Mouse (Mus musculus): Measurements from ENCODE around the gene E030030I06Rik. TPM values are rescaled to one million over a fixed set of nuclear protein-coding genes. Genes with fewer than 3 reads are reported as not detected.
"Not testable (repeated sequence)": the region's sequence is repeated elsewhere in the genome, so short reads cannot be mapped to it uniquely, and the experiment has no call there.

Gene E030030I06Rik
- polyA plus RNA-seq, 1 experiment from 2014 or later = 16.6 TPM

GRCm38 (mm10) chr10:22148441-22149072 lies 513 bp downstream of the E030030I06Rik start:
- peak; percentile 84 for DNase-seq (ENCODE audit: low spot score)
- ATAC-seq (ENCODE audit: low FRiP score) = peak; percentile 81
- peak overlapping the region; percentile 94 for H3K4me2 ChIP-seq (replicated peaks; ENCODE audit: low read depth, low read length)
- no peaks in the 10 kb centered on the region for H3K9me3 ChIP-seq (ENCODE audit: control insufficient read depth, low read length)
- peak overlapping the region; percentile 77 for H3K9ac ChIP-seq (ENCODE audit: low read depth, low read length)
- H3K4me3 ChIP-seq (ENCODE audit: low read depth, low read length) = peak overlapping the region; percentile 65
- 0 out of 2 replicates have a peak overlapping the region, but pooled peaks have one; percentile 36 for H3K27ac ChIP-seq (ENCODE audit: low read depth, low read length)
- peaks cover 16% of the 10 kb centered on the region for H3K27me3 ChIP-seq (ENCODE audit: control insufficient read depth, insufficient read depth, low read length)
- H3K36me3 ChIP-seq (ENCODE audit: control insufficient read depth, insufficient read depth, low read length) = no peaks in the 10 kb centered on the region
- WGBS = under 1% methylated on average over 45 of the region's 50 CpGs
- H3K4me1 ChIP-seq (replicated peaks; ENCODE audit: control insufficient read depth, insufficient read depth, low read length) = peaks cover 7% of the 10 kb centered on the region

GRCm38 (mm10) chr10:22142926-22143325 lies 6.1 kb downstream of the E030030I06Rik start:
- no peaks in the 10 kb centered on the region for H3K27me3 ChIP-seq (ENCODE audit: control insufficient read depth, insufficient read depth, low read length)
- H3K4me3 ChIP-seq (ENCODE audit: low read depth, low read length) = no peak overlapping the region
- DNase-seq (ENCODE audit: low spot score) (no peak), ATAC-seq (ENCODE audit: low FRiP score) (no peak)
- no peaks in the 10 kb centered on the region for H3K36me3 ChIP-seq (ENCODE audit: control insufficient read depth, insufficient read depth, low read length)
- H3K4me1 ChIP-seq (replicated peaks; ENCODE audit: control insufficient read depth, insufficient read depth, low read length) = no peaks in the 10 kb centered on the region
- no peak overlapping the region for H3K27ac ChIP-seq (ENCODE audit: low read depth, low read length)
- no peak overlapping the region for H3K4me2 ChIP-seq (replicated peaks; ENCODE audit: low read depth, low read length)
- no peaks in the 10 kb centered on the region for H3K9me3 ChIP-seq (ENCODE audit: control insufficient read depth, low read length)
- WGBS = 85% methylated on average over 5 of the region's 5 CpGs
- H3K9ac ChIP-seq (ENCODE audit: low read depth, low read length) = no peak overlapping the region

GRCm38 (mm10) chr10:22142194-22142593 lies 6.9 kb downstream of the E030030I06Rik start:
- not testable (repeated sequence) for H3K27me3 ChIP-seq (ENCODE audit: control insufficient read depth, insufficient read depth, low read length); H3K9ac ChIP-seq (ENCODE audit: low read depth, low read length); H3K36me3 ChIP-seq (ENCODE audit: control insufficient read depth, insufficient read depth, low read length); H3K4me3 ChIP-seq (ENCODE audit: low read depth, low read length); H3K4me1 ChIP-seq (replicated peaks; ENCODE audit: control insufficient read depth, insufficient read depth, low read length); ATAC-seq (ENCODE audit: low FRiP score); H3K4me2 ChIP-seq (replicated peaks; ENCODE audit: low read depth, low read length); H3K27ac ChIP-seq (ENCODE audit: low read depth, low read length); H3K9me3 ChIP-seq (ENCODE audit: control insufficient read depth, low read length)
- WGBS = 91% methylated on average over 1 of the region's 1 CpGs
- peak; percentile 75 for DNase-seq (ENCODE audit: low spot score)

GRCm38 (mm10) chr10:22140665-22141280 lies 8.3 kb downstream of the E030030I06Rik start:
- H3K36me3 ChIP-seq (ENCODE audit: control insufficient read depth, insufficient read depth, low read length) = no peaks in the 10 kb centered on the region
- H3K4me2 ChIP-seq (replicated peaks; ENCODE audit: low read depth, low read length) = peak overlapping the region; percentile 47
- no peak overlapping the region for H3K27ac ChIP-seq (ENCODE audit: low read depth, low read length)
- under 1% methylated on average over 19 of the region's 19 CpGs for WGBS
- ATAC-seq (ENCODE audit: low FRiP score) (peak; percentile 85), DNase-seq (ENCODE audit: low spot score) (peak; percentile 86)
- H3K4me1 ChIP-seq (replicated peaks; ENCODE audit: control insufficient read depth, insufficient read depth, low read length) = no peaks in the 10 kb centered on the region
- H3K27me3 ChIP-seq (ENCODE audit: control insufficient read depth, insufficient read depth, low read length) = no peaks in the 10 kb centered on the region
- H3K9ac ChIP-seq (ENCODE audit: low read depth, low read length) = peak overlapping the region; percentile 53
- no peaks in the 10 kb centered on the region for H3K9me3 ChIP-seq (ENCODE audit: control insufficient read depth, low read length)
- peak overlapping the region; percentile 33 for H3K4me3 ChIP-seq (ENCODE audit: low read depth, low read length)

- no peaks in the 10 kb centered on the region for H3K36me3 ChIP-seq (ENCODE audit: control insufficient read depth, insufficient read depth, low read length)
- no peak overlapping the region for H3K27ac ChIP-seq (ENCODE audit: low read depth, low read length)
- 89% methylated on average over 2 of the region's 2 CpGs for WGBS
- DNase-seq (ENCODE audit: low spot score) (no peak), ATAC-seq (ENCODE audit: low FRiP score) (no peak)
- H3K9me3 ChIP-seq (ENCODE audit: control insufficient read depth, low read length) = no peaks in the 10 kb centered on the region
- H3K27me3 ChIP-seq (ENCODE audit: control insufficient read depth, insufficient read depth, low read length) = no peaks in the 10 kb centered on the region
- no peak overlapping the region for H3K4me2 ChIP-seq (replicated peaks; ENCODE audit: low read depth, low read length)
- no peaks in the 10 kb centered on the region for H3K4me1 ChIP-seq (replicated peaks; ENCODE audit: control insufficient read depth, insufficient read depth, low read length)
- no peak overlapping the region for H3K4me3 ChIP-seq (ENCODE audit: low read depth, low read length)
- H3K9ac ChIP-seq (ENCODE audit: low read depth, low read length) = no peak overlapping the region
Observed at GRCm38 (mm10) chr10:22074531-22074930, 74.5 kb downstream of the E030030I06Rik start.

GRCm38 (mm10) chr10:22072739-22073138 lies 76.3 kb downstream of the E030030I06Rik start:
- H3K9ac ChIP-seq (ENCODE audit: low read depth, low read length) = no peak overlapping the region
- no peak overlapping the region for H3K4me2 ChIP-seq (replicated peaks; ENCODE audit: low read depth, low read length)
- no peak overlapping the region for H3K27ac ChIP-seq (ENCODE audit: low read depth, low read length)
- no peaks in the 10 kb centered on the region for H3K9me3 ChIP-seq (ENCODE audit: control insufficient read depth, low read length)
- no peaks in the 10 kb centered on the region for H3K4me1 ChIP-seq (replicated peaks; ENCODE audit: control insufficient read depth, insufficient read depth, low read length)
- ATAC-seq (ENCODE audit: low FRiP score) (no peak), DNase-seq (ENCODE audit: low spot score) (no peak)
- H3K27me3 ChIP-seq (ENCODE audit: control insufficient read depth, insufficient read depth, low read length) = no peaks in the 10 kb centered on the region
- no peaks in the 10 kb centered on the region for H3K36me3 ChIP-seq (ENCODE audit: control insufficient read depth, insufficient read depth, low read length)
- 60% methylated on average over 2 of the region's 2 CpGs for WGBS
- no peak overlapping the region for H3K4me3 ChIP-seq (ENCODE audit: low read depth, low read length)

GRCm38 (mm10) chr10:22070576-22070975 lies 78.5 kb downstream of the E030030I06Rik start:
- Histone ChIP-seq H3K27me3 (ENCODE audit: control insufficient read depth, insufficient read depth, low read length) (no peaks in the 10 kb centered on the region), H3K9ac (ENCODE audit: low read depth, low read length) (no peak overlapping the region), H3K4me1 (replicated peaks; ENCODE audit: control insufficient read depth, insufficient read depth, low read length) (no peaks in the 10 kb centered on the region), H3K9me3 (ENCODE audit: control insufficient read depth, low read length) (no peaks in the 10 kb centered on the region), H3K27ac (ENCODE audit: low read depth, low read length) (no peak overlapping the region), H3K4me2 (replicated peaks; ENCODE audit: low read depth, low read length) (no peak overlapping the region), H3K4me3 (ENCODE audit: low read depth, low read length) (no peak overlapping the region), H3K36me3 (ENCODE audit: control insufficient read depth, insufficient read depth, low read length) (no peaks in the 10 kb centered on the region)
- WGBS = 86% methylated on average over 4 of the region's 4 CpGs
- ATAC-seq (ENCODE audit: low FRiP score) = no peak
- DNase-seq (ENCODE audit: low spot score) = no peak

- ATAC-seq (ENCODE audit: low FRiP score) (no peak), DNase-seq (ENCODE audit: low spot score) (no peak)
- no peaks in the 10 kb centered on the region for H3K27me3 ChIP-seq (ENCODE audit: control insufficient read depth, insufficient read depth, low read length)
- H3K4me1 ChIP-seq (replicated peaks; ENCODE audit: control insufficient read depth, insufficient read depth, low read length) = no peaks in the 10 kb centered on the region
- no peak overlapping the region for H3K27ac ChIP-seq (ENCODE audit: low read depth, low read length)
- no peak overlapping the region for H3K4me2 ChIP-seq (replicated peaks; ENCODE audit: low read depth, low read length)
- WGBS = 94% methylated on average over 2 of the region's 2 CpGs
- no peaks in the 10 kb centered on the region for H3K9me3 ChIP-seq (ENCODE audit: control insufficient read depth, low read length)
- H3K9ac ChIP-seq (ENCODE audit: low read depth, low read length) = no peak overlapping the region
- H3K4me3 ChIP-seq (ENCODE audit: low read depth, low read length) = no peak overlapping the region
- H3K36me3 ChIP-seq (ENCODE audit: control insufficient read depth, insufficient read depth, low read length) = no peaks in the 10 kb centered on the region
Observed at GRCm38 (mm10) chr10:22070168-22070567, 78.9 kb downstream of the E030030I06Rik start.

GRCm38 (mm10) chr10:22067979-22068378 lies 81.1 kb downstream of the E030030I06Rik start, which contains the start of gene 4930444G20Rik:
Gene 4930444G20Rik, minus strand, starts transcription at chr10:22068079.
- H3K9me3 ChIP-seq (ENCODE audit: control insufficient read depth, low read length); H3K4me2 ChIP-seq (replicated peaks; ENCODE audit: low read depth, low read length); ATAC-seq (ENCODE audit: low FRiP score); H3K9ac ChIP-seq (ENCODE audit: low read depth, low read length); H3K27ac ChIP-seq (ENCODE audit: low read depth, low read length); H3K4me3 ChIP-seq (ENCODE audit: low read depth, low read length); H3K4me1 ChIP-seq (replicated peaks; ENCODE audit: control insufficient read depth, insufficient read depth, low read length); H3K36me3 ChIP-seq (ENCODE audit: control insufficient read depth, insufficient read depth, low read length); DNase-seq (ENCODE audit: low spot score); H3K27me3 ChIP-seq (ENCODE audit: control insufficient read depth, insufficient read depth, low read length): not testable (repeated sequence)
- 94% methylated on average over 7 of the region's 7 CpGs for WGBS

Data from hindbrain, embryonic 11.5 days (tissue).